Mouse (Mus musculus): ENCODE results near the gene Nphp4. TPM values are rescaled to one million over a fixed set of nuclear protein-coding genes. Genes with fewer than 3 reads are reported as not detected.

Gene Nphp4
- 13.6 and 13.8 TPM in 2 replicates for polyA plus RNA-seq (2012; rRNA removed)

DNA sequence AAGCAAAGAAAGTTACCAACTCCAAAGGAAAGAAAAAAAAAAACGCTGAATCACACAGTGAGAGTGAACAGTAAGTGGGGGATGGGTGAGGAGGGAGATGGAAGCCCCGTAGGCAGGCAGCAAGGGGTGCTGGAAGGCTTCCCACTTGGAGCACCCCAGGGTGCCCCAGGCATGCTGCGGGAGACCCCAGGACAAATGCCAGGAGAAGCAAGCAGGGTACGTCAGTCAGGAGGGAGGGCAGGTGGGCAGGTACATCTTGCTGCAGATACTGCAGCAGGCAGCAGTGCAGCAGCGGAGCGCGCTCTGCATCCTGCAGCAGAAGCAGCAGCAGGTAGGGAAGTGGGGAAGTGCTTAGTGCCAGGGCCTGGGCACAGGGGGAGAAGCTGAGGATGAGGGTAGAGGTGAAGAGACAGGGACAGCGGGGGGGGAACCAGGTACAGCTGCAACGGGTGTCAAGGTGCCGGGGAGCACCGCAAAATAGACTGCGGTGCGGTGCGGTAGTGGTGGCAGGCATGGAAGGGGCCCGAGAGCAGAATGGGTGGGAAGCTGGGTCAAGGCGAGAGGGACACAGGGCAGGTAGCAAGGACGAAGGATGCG lies at the start of gene Nphp4:
Gene Nphp4, plus strand, starts transcription at position 280 of the 597 bp plus-strand sequence.
- peak in 1 of 2 experiments; percentile 58 for DNase-seq (ENCODE audit: extremely low spot score in 1 of 2, low spot score in 1 of 2)

DNA sequence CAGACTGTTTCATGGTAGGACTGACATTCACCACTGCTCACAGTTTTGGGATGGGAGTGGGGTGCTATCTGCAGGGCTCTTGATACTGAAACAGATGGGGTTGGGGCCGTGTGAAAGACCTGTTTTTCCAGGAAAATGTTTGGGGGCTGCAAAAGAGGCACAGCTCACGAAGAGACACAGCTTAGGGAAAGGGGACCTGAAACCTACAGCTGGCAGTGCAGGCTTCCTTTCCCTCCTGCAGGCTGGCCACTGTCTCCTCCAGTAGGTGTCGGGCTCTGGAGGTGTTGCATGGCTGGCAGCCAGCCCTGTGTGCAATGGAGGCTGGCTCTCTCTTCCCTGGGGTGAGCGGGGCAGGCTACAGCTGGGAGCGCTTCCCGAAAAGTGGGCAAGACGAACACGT lies 48.2 kb upstream of the Nphp4 start:
- peak in 1 of 2 experiments; percentile 59 for DNase-seq (ENCODE audit: extremely low spot score in 1 of 2, low spot score in 1 of 2)

DNA sequence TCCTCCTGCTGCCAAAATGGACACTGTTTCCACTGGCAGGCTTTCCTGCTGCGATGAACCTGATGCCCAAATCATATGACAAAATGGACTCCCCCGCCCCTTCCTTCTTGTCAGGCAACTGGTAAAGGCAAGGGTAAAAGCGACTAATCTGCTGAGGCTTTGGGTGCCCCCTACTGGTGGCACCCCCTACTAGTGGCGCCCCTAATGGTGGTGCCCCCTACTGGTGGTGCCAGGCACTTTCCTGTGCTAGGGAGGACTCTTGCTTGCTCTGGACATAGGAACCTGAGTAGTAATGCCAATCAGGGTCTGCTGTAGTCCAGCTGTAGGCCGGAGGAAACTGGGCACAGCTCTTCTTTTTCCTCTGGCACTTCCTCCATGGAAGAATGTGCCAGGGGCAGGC lies 44.2 kb upstream of the Nphp4 start:
- DNase-seq (ENCODE audit: extremely low spot score in 1 of 2, low spot score in 1 of 2) = peak in 1 of 2 experiments; percentile 72

DNA sequence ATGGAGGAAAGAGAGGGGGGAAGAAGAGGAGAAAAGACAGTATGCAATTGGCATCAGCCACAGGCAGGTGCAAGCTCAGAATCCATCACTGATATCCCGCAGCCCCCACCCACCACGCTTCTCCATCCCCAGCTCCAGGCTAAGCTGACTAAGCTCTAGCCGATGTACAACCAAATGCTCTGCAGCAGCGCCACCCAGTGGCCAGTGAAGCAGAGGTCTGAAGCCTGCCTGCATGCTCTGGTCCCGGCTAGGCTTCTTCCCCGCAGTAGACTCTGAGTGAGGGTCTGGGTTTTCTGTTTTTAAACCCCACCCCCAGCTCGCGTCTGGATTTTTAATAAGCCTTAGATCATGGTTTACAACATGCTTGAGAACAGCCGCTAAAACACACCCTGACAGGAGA lies 41.7 kb upstream of the Nphp4 start:
- DNase-seq (ENCODE audit: extremely low spot score in 1 of 2, low spot score in 1 of 2) = peak; percentile 80 to 97

DNA sequence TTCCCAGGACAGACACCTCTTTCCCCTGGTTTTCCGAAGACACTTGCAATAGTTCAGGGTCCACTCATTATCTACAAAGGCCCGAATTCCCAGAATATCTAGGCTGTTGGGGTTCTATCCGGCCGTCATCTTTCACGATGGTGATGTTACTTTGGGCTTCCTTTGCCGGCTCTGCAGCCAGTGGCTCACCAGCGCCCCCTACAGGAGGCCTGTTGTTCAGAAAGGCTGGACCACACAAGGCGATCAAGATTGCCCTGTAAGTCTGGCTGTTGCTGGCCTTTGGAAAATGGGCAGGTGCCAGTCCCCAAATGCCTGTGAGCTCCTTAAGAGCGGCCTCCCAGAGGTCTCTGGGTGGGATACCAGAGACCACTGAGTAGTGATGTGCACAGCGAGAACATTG lies 41.3 kb upstream of the Nphp4 start:
- peak in 1 of 2 experiments; percentile 87 for DNase-seq (ENCODE audit: extremely low spot score in 1 of 2, low spot score in 1 of 2)

DNA sequence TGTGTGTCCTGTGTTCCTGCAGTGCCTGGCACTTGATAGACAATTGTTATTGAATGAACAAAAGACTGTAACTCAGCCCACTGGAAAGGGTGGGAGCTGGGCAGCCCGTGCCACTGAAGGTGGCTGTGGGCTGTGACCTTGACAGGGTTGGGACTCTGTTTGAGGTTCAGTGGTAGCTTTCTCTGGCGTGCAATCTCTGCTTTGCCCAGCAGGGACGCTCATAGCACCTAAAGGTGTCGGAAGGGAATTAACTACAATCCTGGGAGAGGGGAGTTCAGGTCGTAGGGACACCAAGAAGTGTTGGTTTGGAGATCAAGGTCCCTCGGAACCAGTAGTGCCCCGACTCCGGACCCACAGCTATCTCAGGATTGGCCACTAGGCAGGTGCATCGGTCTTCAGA lies 35.6 kb upstream of the Nphp4 start:
- no peak for DNase-seq (ENCODE audit: extremely low spot score in 1 of 2, low spot score in 1 of 2)

DNA sequence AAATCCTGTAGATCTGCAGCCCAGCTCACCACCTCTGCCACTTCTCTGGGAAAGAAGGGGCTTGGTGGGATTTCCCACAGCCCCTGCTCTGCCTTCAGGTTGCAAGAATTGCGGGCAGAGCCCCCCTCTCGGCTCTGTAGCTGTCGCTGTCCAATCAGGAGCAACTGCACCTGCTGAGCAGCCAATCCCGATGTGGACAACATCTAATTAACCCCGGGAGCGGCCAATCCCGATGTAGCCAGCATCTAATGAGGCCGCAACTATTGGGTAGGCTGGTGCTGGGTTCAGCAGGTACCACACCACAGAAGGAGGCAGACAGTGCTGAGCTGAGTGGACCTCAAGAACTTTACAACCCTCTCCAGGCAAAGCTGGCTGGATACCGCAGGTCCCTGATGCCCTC lies 35.0 kb upstream of the Nphp4 start:
- DNase-seq (ENCODE audit: extremely low spot score in 1 of 2, low spot score in 1 of 2) = no peak

DNA sequence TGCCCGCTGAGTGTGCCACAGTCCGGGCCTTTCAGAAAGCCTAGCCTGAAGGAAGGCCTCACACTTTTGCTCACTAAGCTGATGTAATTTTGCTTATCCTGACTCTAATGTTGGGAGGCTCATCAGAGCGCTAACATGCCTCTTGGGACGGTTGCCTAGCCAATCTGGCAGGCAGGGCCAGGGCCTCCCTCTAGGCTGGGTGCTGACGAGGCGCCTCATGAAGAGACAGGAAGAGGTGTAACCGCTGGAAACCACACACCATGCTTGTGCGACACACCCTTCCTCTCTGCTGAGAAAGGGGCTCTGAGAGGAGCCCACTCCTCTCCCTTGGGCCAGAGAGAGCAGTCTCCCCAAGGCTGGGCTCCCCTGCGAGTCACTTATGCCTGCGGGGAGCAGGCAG lies 30.3 kb upstream of the Nphp4 start:
- no peak for DNase-seq (ENCODE audit: extremely low spot score in 1 of 2, low spot score in 1 of 2)

DNA sequence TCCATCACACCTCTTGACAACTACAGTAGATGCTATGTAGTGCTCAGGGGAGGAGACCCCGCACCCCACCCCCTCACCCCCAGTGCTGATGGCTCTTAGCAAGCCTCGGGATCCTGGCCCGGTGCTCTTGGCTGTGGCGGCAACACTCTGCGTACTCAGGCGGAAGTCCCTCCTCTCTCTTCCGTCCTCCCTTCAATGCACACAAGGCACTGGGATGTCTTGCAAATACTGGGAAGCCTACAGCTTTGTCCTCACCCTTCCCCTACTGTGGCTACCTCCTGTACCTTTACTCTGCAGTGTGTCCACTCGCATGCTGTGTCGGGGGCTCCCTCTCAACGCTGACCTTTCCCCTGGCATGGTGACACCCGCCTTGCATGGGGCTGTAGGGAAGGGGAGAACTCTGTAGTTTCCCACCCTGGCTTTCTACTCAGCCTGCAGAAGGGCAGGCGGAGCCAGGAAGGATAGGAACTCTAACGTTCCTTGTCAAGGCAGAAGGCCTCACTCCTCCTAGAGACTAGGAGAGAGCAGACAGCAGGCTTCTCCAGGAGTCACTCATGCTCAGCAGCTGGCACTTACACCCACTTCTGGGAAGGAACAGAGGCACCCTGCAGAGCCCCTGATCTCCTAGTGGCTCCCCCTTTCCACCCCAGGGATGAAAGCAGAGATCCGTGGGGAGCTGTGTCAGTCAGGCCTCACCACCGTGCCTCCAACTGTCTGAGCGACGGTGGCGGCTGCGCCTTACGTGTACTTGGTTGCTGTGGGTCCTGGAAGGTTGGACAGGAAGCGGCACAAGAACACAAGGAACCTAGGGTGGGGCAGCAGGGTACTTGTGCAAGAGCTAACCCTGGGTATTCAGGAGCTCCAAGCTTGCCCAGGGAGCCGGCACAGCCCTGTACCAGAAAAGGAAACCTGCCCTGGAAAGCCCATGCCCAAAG lies 28.5 kb upstream of the Nphp4 start:
- DNase-seq (ENCODE audit: extremely low spot score in 1 of 2, low spot score in 1 of 2) = peak in 1 of 2 experiments; percentile 59

DNA sequence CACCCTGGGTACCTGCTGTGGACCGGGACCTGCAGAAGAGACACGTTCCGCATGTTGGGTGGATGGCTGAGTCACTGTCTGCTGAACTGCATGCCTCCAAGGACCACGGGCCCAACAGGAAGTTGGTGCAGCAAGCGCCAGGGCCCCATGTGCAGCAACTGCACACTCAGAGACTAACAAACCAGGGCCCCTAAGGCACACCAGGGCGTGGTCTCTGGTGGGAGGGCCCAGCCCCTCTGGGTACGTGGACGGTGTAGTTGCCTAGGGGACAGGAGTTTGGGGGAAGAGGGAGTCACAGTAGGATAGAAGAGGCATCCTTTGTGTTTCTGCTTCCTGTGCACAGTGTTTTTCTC lies 27.9 kb upstream of the Nphp4 start:
- no peak for DNase-seq (ENCODE audit: extremely low spot score in 1 of 2, low spot score in 1 of 2)

DNA sequence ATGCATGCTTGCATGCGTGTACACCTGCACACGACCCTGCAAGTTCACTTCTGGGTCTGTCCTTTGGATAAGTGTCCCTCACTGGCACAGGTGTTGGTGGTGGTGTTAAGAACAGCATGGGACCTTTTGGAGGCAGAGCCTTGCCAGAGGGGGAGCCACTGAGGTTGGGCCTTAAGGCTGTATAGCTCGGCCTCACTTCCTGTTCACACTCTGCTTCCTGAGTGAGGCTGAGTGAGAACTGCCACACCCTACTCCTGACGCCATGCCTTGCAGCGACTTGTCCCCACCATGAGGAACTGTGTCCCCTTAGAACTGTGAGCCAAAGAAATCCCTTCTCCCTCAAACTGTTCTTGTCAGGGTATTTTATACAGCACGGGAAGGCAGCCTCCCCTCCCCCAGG lies 25.1 kb upstream of the Nphp4 start:
- no peak for DNase-seq (ENCODE audit: extremely low spot score in 1 of 2, low spot score in 1 of 2)

DNA sequence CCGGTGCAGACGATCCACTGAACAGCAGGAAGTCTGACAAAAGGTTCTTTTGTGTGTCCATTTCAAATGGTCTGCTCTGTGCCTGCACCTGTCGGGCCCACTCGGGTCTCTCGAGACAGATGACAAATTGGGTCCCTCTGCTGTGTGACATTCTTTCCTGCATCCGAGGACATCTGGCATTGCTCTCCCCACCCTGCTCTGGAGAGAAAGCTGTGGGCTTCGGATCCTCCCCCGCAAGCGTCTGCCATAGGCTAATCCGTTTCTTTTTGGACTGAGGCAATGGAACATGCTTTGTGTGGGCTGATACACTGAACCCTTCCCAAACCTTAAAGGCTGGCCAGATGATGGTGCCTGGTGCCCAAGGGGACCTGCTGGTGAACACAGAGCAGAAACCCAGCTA lies 23.4 kb upstream of the Nphp4 start:
- peak; percentile 87 to 90 for DNase-seq (ENCODE audit: extremely low spot score in 1 of 2, low spot score in 1 of 2)

DNA sequence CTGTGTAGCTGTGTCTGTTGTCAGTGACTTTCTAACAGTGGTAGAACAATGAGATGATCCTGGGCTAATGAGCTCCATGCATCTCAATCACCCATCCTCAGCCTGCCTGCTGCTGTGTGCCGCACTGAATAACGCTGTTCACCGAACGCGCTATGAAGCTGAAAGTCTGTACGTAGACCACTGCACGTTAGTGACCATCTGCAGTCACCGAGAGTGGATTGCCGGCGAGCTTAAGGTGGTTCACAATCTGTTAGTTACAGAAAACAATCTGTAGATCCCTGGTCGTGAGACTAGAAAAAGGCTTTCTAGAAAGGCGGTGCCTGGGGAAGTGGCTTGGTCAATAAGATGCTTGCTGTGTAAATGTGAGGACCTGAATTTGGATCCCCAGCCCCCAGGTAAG lies 22.4 kb upstream of the Nphp4 start:
- no peak for DNase-seq (ENCODE audit: extremely low spot score in 1 of 2, low spot score in 1 of 2)

DNA sequence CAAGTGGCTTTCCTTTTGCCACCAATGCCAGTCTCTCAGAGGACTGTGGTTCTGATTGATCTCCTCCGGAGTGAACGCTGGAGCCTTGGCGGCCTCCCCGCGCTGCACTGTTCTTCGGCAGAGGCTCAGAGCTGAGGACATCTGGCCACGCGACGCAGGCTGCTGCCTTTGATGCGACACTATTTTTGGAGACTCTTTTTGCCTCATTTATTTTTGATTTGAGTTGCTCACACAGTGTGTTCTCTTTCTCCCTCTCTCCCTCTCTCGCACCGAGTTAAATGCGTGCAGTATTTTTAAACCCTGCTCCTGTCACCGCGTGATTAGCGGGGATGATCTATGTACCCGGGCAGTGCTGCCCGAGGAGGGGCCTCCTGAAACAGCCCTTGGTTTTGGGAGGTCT lies 19.9 kb upstream of the Nphp4 start:
- peak; percentile 75 to 86 for DNase-seq (ENCODE audit: extremely low spot score in 1 of 2, low spot score in 1 of 2)

DNA sequence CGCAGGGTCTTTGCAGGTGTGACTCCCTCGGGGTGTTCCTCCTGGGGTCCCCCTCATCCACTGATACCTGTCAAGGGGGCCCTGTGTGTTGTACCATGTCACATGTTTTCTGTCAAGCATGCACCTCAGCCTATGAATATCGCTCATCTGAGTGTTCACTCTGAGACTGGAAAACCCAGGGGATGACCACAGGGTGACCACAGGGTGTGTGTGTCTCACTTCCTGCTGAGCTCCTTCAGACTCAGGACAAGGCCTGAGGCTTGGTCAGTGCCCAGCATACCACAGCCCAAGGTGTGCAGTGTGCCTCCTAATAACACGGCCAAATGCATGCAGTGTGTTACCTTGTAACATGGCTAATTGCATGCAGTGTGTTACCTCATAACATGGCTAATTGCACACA lies 18.8 kb upstream of the Nphp4 start:
- no peak for DNase-seq (ENCODE audit: extremely low spot score in 1 of 2, low spot score in 1 of 2)

DNA sequence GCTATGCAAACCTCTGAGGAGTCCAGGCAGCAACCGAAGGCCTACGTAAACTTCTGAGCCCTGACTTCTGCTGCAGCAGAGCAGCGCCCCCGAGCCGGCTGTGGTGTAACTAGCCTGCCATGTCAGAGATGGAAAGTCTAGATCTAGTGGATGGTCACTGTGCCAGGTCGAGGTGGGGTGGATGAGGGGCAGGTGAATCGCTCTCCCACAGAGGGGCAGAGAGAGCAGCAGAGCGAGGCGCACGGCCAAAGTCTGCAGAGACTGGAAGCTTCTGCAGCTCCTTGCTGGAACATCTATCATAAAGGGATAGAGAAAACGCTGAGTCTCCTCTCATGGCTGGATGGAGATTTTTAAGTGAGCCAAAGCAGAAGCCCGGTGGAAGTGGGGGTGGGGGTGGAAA lies 14.0 kb upstream of the Nphp4 start:
- DNase-seq (ENCODE audit: extremely low spot score in 1 of 2, low spot score in 1 of 2) = no peak

DNA sequence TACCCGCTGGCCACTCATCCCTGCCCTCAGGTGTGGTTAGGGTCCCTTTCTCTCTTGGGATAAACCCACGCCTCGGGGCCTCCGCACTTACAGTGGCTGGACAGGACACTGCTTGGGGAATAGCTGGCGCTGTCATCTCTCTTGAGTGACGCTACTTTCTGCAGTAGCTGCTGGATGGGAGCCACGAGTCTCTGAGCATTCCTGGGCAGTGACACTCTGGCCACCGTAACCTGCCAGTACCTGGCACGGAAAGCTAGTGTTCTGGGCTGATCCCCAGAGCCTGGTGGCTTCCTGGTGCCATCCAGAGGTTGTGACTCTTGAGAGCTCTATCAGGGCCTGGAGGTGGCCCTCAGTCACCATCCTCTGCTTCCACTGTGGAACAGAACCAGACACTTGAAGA lies 13.4 kb upstream of the Nphp4 start:
- DNase-seq (ENCODE audit: extremely low spot score in 1 of 2, low spot score in 1 of 2) = no peak

DNA sequence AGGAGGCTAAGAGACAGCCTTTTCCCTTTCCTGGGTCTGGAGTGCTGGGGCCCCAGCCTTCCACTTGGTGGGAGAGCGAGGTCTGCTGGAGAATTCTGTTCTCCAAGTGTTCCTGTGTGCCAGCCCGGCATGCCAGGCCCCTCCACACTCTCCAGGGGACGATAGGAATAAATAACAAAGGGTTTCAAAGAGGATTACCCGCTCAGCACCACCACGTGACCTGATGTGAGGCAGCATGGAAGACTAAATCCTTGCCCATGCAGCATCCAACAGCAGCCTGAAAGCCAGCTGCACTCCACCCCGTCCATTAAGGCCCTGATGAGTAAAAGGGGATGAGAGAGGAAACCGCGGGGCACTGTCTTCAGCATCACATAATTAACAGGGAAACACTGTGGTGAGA lies 11.4 kb upstream of the Nphp4 start:
- DNase-seq (ENCODE audit: extremely low spot score in 1 of 2, low spot score in 1 of 2) = no peak

DNA sequence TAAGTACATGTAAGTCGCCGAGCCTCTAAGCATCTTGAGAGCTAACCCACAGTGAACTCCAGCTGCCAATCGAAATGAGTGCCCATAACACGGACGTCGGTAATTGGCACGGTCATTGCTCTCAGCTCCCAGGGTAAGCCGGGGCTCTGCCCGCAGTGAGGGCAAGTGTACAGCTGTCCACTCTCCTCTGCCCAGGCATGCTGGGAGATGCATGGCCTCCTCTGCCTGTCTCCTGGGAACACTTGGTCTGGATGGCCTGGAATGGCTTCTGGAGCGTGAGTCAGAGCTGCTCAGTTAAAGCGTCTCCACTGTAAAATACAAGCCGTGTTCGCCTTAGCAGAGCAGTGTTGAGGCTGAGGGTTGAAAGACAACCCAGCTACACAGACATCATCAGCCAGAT lies 9.9 kb upstream of the Nphp4 start:
- DNase-seq (ENCODE audit: extremely low spot score in 1 of 2, low spot score in 1 of 2) = no peak

DNA sequence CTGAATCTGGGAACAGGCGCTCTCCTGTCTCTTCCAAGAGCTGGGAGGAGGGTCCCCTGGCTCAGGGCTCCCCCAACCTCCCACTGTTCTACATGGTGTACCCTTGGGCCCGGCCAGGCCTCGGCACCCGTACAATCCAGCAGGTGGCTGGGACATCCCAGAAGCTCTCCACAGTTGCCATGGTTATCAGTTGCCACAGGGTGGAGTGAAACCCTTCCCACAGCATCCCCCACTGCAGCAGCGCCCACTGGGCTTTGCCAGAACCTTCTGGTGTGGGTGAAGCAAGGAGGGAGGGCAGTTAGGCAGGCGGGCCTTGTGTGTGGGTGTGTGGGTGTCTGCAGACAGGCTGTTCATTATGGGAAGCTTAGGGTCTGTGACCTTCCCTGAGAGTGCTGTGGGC lies 8.6 kb upstream of the Nphp4 start:
- peak in 1 of 2 experiments; percentile 59 for DNase-seq (ENCODE audit: extremely low spot score in 1 of 2, low spot score in 1 of 2)

DNA sequence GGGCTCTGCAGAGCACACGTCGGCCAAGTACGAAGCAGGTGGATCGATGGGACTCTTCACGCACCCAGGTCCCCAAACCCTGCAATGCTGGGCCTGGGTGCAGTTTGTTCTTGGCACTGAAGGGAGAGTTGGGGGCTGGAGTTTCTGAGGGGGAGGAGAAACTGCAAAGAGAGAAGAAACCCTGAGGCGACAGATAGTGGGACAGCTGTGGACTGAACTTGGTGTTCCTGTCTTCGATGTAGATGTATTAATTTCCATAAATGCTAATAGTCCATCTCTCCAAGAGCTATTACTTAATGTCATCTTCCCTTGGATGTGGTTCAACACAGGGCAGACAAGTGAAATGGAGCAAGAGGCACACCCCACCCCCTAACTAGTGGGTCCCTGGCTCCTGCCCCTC lies 565 bp upstream of the Nphp4 start:
- DNase-seq (ENCODE audit: extremely low spot score in 1 of 2, low spot score in 1 of 2) = no peak

DNA sequence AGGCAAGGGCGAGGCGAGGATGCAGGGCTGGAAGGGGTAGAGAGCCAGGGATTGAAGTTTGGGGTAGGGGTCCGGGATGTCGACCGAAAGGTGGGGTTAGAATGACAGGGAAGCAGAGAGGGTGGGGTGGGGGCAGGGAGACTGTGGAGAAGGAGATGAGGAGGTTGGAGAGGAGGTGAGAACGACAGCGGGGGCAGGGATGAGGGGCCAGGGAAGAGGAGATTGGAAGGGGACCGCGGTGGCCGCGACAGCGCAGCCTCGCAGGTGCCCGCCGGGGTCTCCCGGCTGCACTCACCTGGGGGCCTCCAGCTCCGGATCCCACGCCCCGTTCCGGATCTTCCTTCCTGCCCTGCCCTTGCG lies 580 bp downstream of the Nphp4 start:
- DNase-seq (ENCODE audit: extremely low spot score in 1 of 2, low spot score in 1 of 2) = no peak
